Mouse (Mus musculus) forebrain, embryonic 11.5 days (tissue): ENCODE data around the gene 1700029I15Rik. TPM values are rescaled to one million over a fixed set of nuclear protein-coding genes. Genes with fewer than 3 reads are reported as not detected.
"Not testable (repeated sequence)": the region's sequence is repeated elsewhere in the genome, so short reads cannot be mapped to it uniquely, and the experiment has no call there.

ENCODE experiments used
- ATAC-seq: fragments of 200-750 bp; cut with Nextera tagmentation; replicated peaks from 2 replicates; pipeline ENCODE4 v1.8.0; 2017; ENCODE audit warnings: moderate TSS enrichment; ENCODE audit not compliant: low FRiP score
- DNase-seq: peaks from one replicate; pipeline ENCODE4 v3.0.0-alpha.2; 2017; ENCODE audit warnings: low spot score
- H3K27ac ChIP-seq: fragments of 300-500 bp; sonication (generic); 2 replicates; pipeline ENCODE4 v1.5.1; 2014; ENCODE audit warnings: low read depth, low read length
- H3K27me3 ChIP-seq: fragments of 300-500 bp; sonication (generic); 2 replicates; pipeline ENCODE4 v1.6.1; 2014; ENCODE audit warnings: mild to moderate bottlenecking, low read length, mixed read lengths; ENCODE audit not compliant: control insufficient read depth, insufficient read depth
- H3K36me3 ChIP-seq: fragments of 300-500 bp; sonication (generic); 2 replicates; pipeline ENCODE4 v1.6.1; 2014; ENCODE audit warnings: mild to moderate bottlenecking, low read length, moderate library complexity, mixed read lengths; ENCODE audit not compliant: control insufficient read depth, insufficient read depth
- H3K4me1 ChIP-seq: fragments of 300-500 bp; sonication (generic); replicated peaks from 2 replicates; pipeline ENCODE4 v1.6.1; 2014; ENCODE audit warnings: low read length, mixed read lengths; ENCODE audit not compliant: control insufficient read depth, insufficient read depth
- H3K4me2 ChIP-seq: fragments of 300-500 bp; sonication (generic); 2 replicates; pipeline ENCODE4 v1.6.1; 2014; ENCODE audit warnings: low read depth, mild to moderate bottlenecking, low read length, moderate library complexity, mixed read lengths; ENCODE audit not compliant: severe bottlenecking
- H3K4me3 ChIP-seq: fragments of 300-500 bp; sonication (generic); 2 replicates; pipeline ENCODE4 v1.5.1; 2014; ENCODE audit warnings: low read depth, low read length
- H3K9ac ChIP-seq: fragments of 300-500 bp; sonication (generic); 2 replicates; pipeline ENCODE4 v1.6.1; 2014; ENCODE audit warnings: low read length
- H3K9me3 ChIP-seq: fragments of 300-500 bp; sonication (generic); 2 replicates; pipeline ENCODE4 v1.6.1; 2016; ENCODE audit warnings: low read length, mixed read lengths; ENCODE audit not compliant: control insufficient read depth
- WGBS: fragments of 180-500 bp; shearing (Covaris S2); extraction: QIAGEN DNeasy Blood & Tissue Kit; methylation state at CpG from one replicate; pipeline ENCODE4 v1.1.7; 2014; 5-methylcytosine and 5-hydroxymethylcytosine counted together
- polyA plus RNA-seq: library from polyadenylated mRNA; unstranded; fragments of >200 nt; fragmentation: Nextera tagmentation; extraction: Ambion mirVana; gene quantifications from 2 replicates; pipeline ENCODE4 v1.2.1, GENCODE M21; 2014

1700029I15Rik gene
- polyA plus RNA-seq, 1 experiment from 2014 or later, result 3.6 TPM

- Histone ChIP-seq H3K9me3 (no peaks in the 10 kb centered on the region), H3K4me3 (peak overlapping the region; percentile 30), H3K9ac (peak overlapping the region; percentile 54), H3K36me3 (no peaks in the 10 kb centered on the region), H3K27me3 (no peaks in the 10 kb centered on the region), H3K4me1 (peaks cover 30% of the 10 kb centered on the region), H3K4me2 (peak overlapping the region; percentile 56), H3K27ac (peak overlapping the region; percentile 83)
- ATAC-seq, result peak; percentile 11; the same call in 1 of the 2 replicates
- 2% methylated on average over 26 of the region's 26 CpGs for WGBS
- peak; percentile 85 for DNase-seq
These were observed 10.3 kb downstream of the 1700029I15Rik start for GRCm38 (mm10) chr2:92392318-92393264.

- H3K4me1 ChIP-seq, result peaks cover 21% of the 10 kb centered on the region
- ATAC-seq, result no peak
These were observed 13.2 kb downstream of the 1700029I15Rik start for GRCm38 (mm10) chr2:92395535-92395934.

GRCm38 (mm10) chr2:92397436-92397835 lies 15.1 kb downstream of the 1700029I15Rik start:
- H3K9ac ChIP-seq, result no peak overlapping the region
- H3K36me3 ChIP-seq, result no peaks in the 10 kb centered on the region
- H3K4me2 ChIP-seq, result no peak overlapping the region
- no peaks in the 10 kb centered on the region for H3K9me3 ChIP-seq
- no peaks in the 10 kb centered on the region for H3K27me3 ChIP-seq
- no peak for ATAC-seq
- no peak overlapping the region for H3K27ac ChIP-seq
- no peak overlapping the region for H3K4me3 ChIP-seq
- no peak for DNase-seq
- H3K4me1 ChIP-seq, result peaks cover 12% of the 10 kb centered on the region
- WGBS, result 94% methylated on average over 1 of the region's 1 CpGs

More at GRCm38 (mm10) chr2:92395535-92395934, 13.2 kb downstream of the 1700029I15Rik start:
- Histone ChIP-seq H3K9ac (no peak overlapping the region), H3K27ac (no peak overlapping the region), H3K36me3 (no peaks in the 10 kb centered on the region), H3K4me2 (no peak overlapping the region), H3K9me3 (no peaks in the 10 kb centered on the region), H3K27me3 (no peaks in the 10 kb centered on the region), H3K4me3 (no peak overlapping the region)
- WGBS, result 90% methylated on average over 3 of the region's 3 CpGs
- no peak for DNase-seq

DNA sequence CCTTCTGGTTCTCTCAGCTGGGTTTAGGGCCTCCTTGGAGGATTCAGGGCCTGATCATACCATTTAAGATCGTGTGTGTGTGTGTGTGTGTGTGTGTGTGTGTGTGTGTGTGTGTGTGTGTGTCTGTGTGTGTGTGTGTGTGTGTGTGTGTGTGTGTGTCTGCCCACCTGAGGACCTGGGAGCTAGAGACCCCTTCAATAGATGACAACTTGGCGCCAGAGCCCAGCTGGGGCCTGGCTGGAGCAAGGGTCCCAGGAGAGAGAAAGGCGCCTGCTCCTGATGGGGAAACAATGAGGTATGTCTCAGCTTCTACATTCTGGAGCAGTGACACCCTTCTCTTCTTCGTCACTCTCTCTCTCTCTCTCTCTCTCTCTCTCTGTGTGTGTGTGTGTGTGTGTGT lies 17.5 kb downstream of the 1700029I15Rik start:
- ATAC-seq, H3K27me3 ChIP-seq, H3K9ac ChIP-seq, H3K36me3 ChIP-seq, H3K4me3 ChIP-seq, H3K4me1 ChIP-seq, H3K4me2 ChIP-seq, H3K9me3 ChIP-seq, DNase-seq, H3K27ac ChIP-seq: not testable (repeated sequence)
- whole genome bisulfite sequencing, result 50% methylated on average over 4 of the region's 4 CpGs

GRCm38 (mm10) chr2:92400682-92401081 lies 18.3 kb downstream of the 1700029I15Rik start:
- WGBS, result 2% methylated on average over 22 of the region's 22 CpGs
- peak; percentile 37; the same call in 1 of the 2 replicates for ATAC-seq
- no peaks in the 10 kb centered on the region for H3K27me3 ChIP-seq
- H3K27ac ChIP-seq, result no peak overlapping the region
- H3K4me1 ChIP-seq, result peaks cover 6% of the 10 kb centered on the region; the same call in 1 of the 2 replicates
- H3K4me2 ChIP-seq, result peak overlapping the region; percentile 84
- no peak for DNase-seq
- H3K9me3 ChIP-seq, result no peaks in the 10 kb centered on the region
- H3K36me3 ChIP-seq, result no peaks in the 10 kb centered on the region; the same call in 1 of the 2 replicates
- H3K4me3 ChIP-seq, result peak overlapping the region; percentile 72
- peak overlapping the region; percentile 88 for H3K9ac ChIP-seq

- 3% methylated on average over 28 of the region's 59 CpGs for WGBS
- peak within 1 kb of the TSS; percentile 88 for H3K9ac ChIP-seq
- no peaks in the 10 kb centered on the region; the same call in 1 of the 2 replicates for H3K36me3 ChIP-seq
- peaks cover 6% of the 10 kb centered on the region; the same call in 1 of the 2 replicates for H3K4me1 ChIP-seq
- no peaks in the 10 kb centered on the region for H3K9me3 ChIP-seq
- H3K4me3 ChIP-seq, result peak within 1 kb of the TSS; percentile 72
- H3K27me3 ChIP-seq, result no peaks in the 10 kb centered on the region
- peak within 1 kb of the TSS; percentile 84 for H3K4me2 ChIP-seq
- no peak within 1 kb of the TSS for H3K27ac ChIP-seq
- DNase-seq, result peak; percentile 78
- ATAC-seq, result peak; percentile 84
These were observed 18.8 kb downstream of the 1700029I15Rik start, which contains the start of gene Mapk8ip1 for GRCm38 (mm10) chr2:92401091-92401561. Gene Mapk8ip1 (minus strand): TSS chr2:92401263.

- H3K4me2 ChIP-seq, result no peak overlapping the region
- H3K36me3 ChIP-seq, result no peaks in the 10 kb centered on the region; the same call in 1 of the 2 replicates
- H3K27me3 ChIP-seq, result no peaks in the 10 kb centered on the region
- 82% methylated on average over 4 of the region's 4 CpGs for WGBS
- ATAC-seq, result no peak
- no peak overlapping the region for H3K27ac ChIP-seq
- H3K4me1 ChIP-seq, result peaks cover 6% of the 10 kb centered on the region; the same call in 1 of the 2 replicates
- H3K4me3 ChIP-seq, result no peak overlapping the region
- no peak for DNase-seq
- H3K9me3 ChIP-seq, result no peaks in the 10 kb centered on the region
- no peak overlapping the region for H3K9ac ChIP-seq
These were observed 20.4 kb downstream of the 1700029I15Rik start for GRCm38 (mm10) chr2:92402591-92403326.

GRCm38 (mm10) chr2:92403776-92404319 lies 21.5 kb downstream of the 1700029I15Rik start:
- Histone ChIP-seq H3K4me2 (no peak overlapping the region), H3K9me3 (no peaks in the 10 kb centered on the region), H3K36me3 (no peaks in the 10 kb centered on the region; the same call in 1 of the 2 replicates), H3K27ac (no peak overlapping the region), H3K27me3 (no peaks in the 10 kb centered on the region), H3K9ac (no peak overlapping the region), H3K4me1 (peaks cover 6% of the 10 kb centered on the region; the same call in 1 of the 2 replicates), H3K4me3 (no peak overlapping the region)
- WGBS, result 88% methylated on average over 5 of the region's 5 CpGs
- DNase-seq (no peak), ATAC-seq (no peak)
